Comparison of ENCODE assay signal across 20 mouse cellular contexts in genomic region chrX:105683678-105684077, GRCm38 (mm10).
DNase-seq lines count a peak whose midpoint lies in the region; ATAC-seq and TF ChIP-seq lines count a peak whose summit lies in the region.
"Had no signal": no experiment of that assay in that cellular context is flagged by ENCODE, and none has a peak within 500 bp of the region (broad histone marks: within the 10 kb centered on the region; RNA-seq: fewer than 3 reads in every experiment).

No protein-coding gene starts in this region.

- H3K79me2 ChIP-seq in liver, adult 2 months (ENCODE audit: control insufficient read depth, insufficient read depth, low read length) = no peaks in the 10 kb centered on the region

- H3K4me1 ChIP-seq in liver, adult 2 months (ENCODE audit: control insufficient read depth, insufficient read depth, low read length) = no peaks in the 10 kb centered on the region
- H3K4me1 ChIP-seq in liver, postnatal 0 days (ENCODE audit: insufficient read depth) = no peaks in the 10 kb centered on the region
- no peaks in the 10 kb centered on the region for H3K4me1 ChIP-seq in intestine, embryonic 15.5 days (replicated peaks)
- H3K4me1 ChIP-seq in limb, embryonic 14.5 days (ENCODE audit: control insufficient read depth, insufficient read depth, low read length) = no peaks in the 10 kb centered on the region
- H3K4me1 ChIP-seq: hindbrain, embryonic 10.5 days; megakaryocyte, embryonic 14.5 days; neural tube, embryonic 13.5 days had no signal

- 52% methylated on average over 8 of the region's 8 CpGs for WGBS in liver, adult 2 months
- 61% methylated on average over 8 of the region's 8 CpGs for WGBS in liver, postnatal 0 days (ENCODE audit: insufficient replicate concordance)
- WGBS in intestine, embryonic 15.5 days = 55% methylated on average over 8 of the region's 8 CpGs
- 56% methylated on average over 8 of the region's 8 CpGs for WGBS in limb, embryonic 14.5 days

- no peak overlapping the region for H3K4me2 ChIP-seq in liver, postnatal 0 days (ENCODE audit: low read depth, low read length)
- no peak overlapping the region for H3K4me2 ChIP-seq in intestine, embryonic 15.5 days (replicated peaks)
- H3K4me2 ChIP-seq in limb, embryonic 14.5 days (replicated peaks; ENCODE audit: low read depth, low read length, severe bottlenecking) = no peak overlapping the region
- H3K4me2 ChIP-seq: lung, embryonic 14.5 days; neural tube, embryonic 13.5 days had no signal

- H3K9ac ChIP-seq in liver, adult 2 months (ENCODE audit: low read depth, low read length) = no peak overlapping the region
- H3K9ac ChIP-seq in liver, postnatal 0 days (replicated peaks) = no peak overlapping the region
- H3K9ac ChIP-seq in intestine, embryonic 15.5 days = no peak overlapping the region
- no peak overlapping the region for H3K9ac ChIP-seq in limb, embryonic 14.5 days (ENCODE audit: low read depth, low read length, severe bottlenecking)
- H3K9ac ChIP-seq: lung, embryonic 14.5 days; neural tube, embryonic 13.5 days had no signal

- no peak for TF ChIP-seq CTCF in liver, adult 2 months (IDR thresholded peaks at IDR 0.05; ENCODE audit: low read depth, low read length)
- TF ChIP-seq CTCF in liver, postnatal 0 days (IDR thresholded peaks at IDR 0.05; ENCODE audit: low read depth) = no peak

- peak; percentile 8 for DNase-seq in kidney, adult 11 months
- no peak for DNase-seq in kidney, postnatal 4 days
- peak; percentile 17 for DNase-seq in liver, adult 2 months (ENCODE audit: extremely low read depth, low read depth, low spot score)
- DNase-seq in liver, postnatal 0 days = no peak
- DNase-seq in limb, embryonic 14.5 days (ENCODE audit: low spot score) = peak; percentile 27
- DNase-seq: adrenal gland, adult 2 months; cerebellum, adult 9-10 months; gastrocnemius, postnatal 25 days; liver; midbrain, embryonic 14.5 days; right cerebral cortex, adult 18-20 months; spleen, adult 18-20 months; thymus, postnatal 25 days had no signal

- H3K36me3 ChIP-seq in liver, adult 2 months (ENCODE audit: control insufficient read depth, insufficient read depth, low read length) = no peaks in the 10 kb centered on the region
- H3K36me3 ChIP-seq in liver, postnatal 0 days (replicated peaks; ENCODE audit: insufficient read depth, low read length) = no peaks in the 10 kb centered on the region
- no peaks in the 10 kb centered on the region for H3K36me3 ChIP-seq in intestine, embryonic 15.5 days
- H3K36me3 ChIP-seq in limb, embryonic 14.5 days (ENCODE audit: control insufficient read depth, insufficient read depth, low read length) = no peaks in the 10 kb centered on the region
- H3K36me3 ChIP-seq: hindbrain, embryonic 10.5 days; neural tube, embryonic 13.5 days had no signal

- no peak overlapping the region for H3K27ac ChIP-seq in liver, adult 2 months (replicated peaks; ENCODE audit: insufficient read depth, low read depth, low read length)
- no peak overlapping the region for H3K27ac ChIP-seq in liver, postnatal 0 days (ENCODE audit: low read depth)
- H3K27ac ChIP-seq in intestine, embryonic 15.5 days = no peak overlapping the region
- no peak overlapping the region for H3K27ac ChIP-seq in limb, embryonic 14.5 days (replicated peaks; ENCODE audit: low read depth, low read length)
- H3K27ac ChIP-seq: hindbrain, embryonic 10.5 days; neural tube, embryonic 13.5 days had no signal

- H3K9me3 ChIP-seq in liver, postnatal 0 days (ENCODE audit: low read length) = no peaks in the 10 kb centered on the region
- H3K9me3 ChIP-seq in intestine, embryonic 15.5 days = no peaks in the 10 kb centered on the region
- no peaks in the 10 kb centered on the region for H3K9me3 ChIP-seq in limb, embryonic 14.5 days (ENCODE audit: control insufficient read depth, low read length)
- H3K9me3 ChIP-seq: hindbrain, embryonic 10.5 days; neural tube, embryonic 13.5 days had no signal

- H3K27me3 ChIP-seq in liver, adult 2 months (ENCODE audit: control insufficient read depth, insufficient read depth, low read length) = no peaks in the 10 kb centered on the region
- H3K27me3 ChIP-seq in liver, postnatal 0 days (ENCODE audit: insufficient read depth, low read length) = no peaks in the 10 kb centered on the region
- H3K27me3 ChIP-seq in intestine, embryonic 15.5 days (replicated peaks) = no peaks in the 10 kb centered on the region
- H3K27me3 ChIP-seq in limb, embryonic 14.5 days (ENCODE audit: control insufficient read depth, insufficient read depth, low read length) = no peaks in the 10 kb centered on the region
- H3K27me3 ChIP-seq: neural tube, embryonic 13.5 days had no signal

- no peak for ATAC-seq in liver, postnatal 0 days
- peak; percentile 79 for ATAC-seq in intestine, embryonic 15.5 days
- peak; percentile 34; the same call in 1 of the 2 replicates for ATAC-seq in limb, embryonic 14.5 days (ENCODE audit: low FRiP score, low read depth)
- ATAC-seq in activated CD4-positive, CD25-positive, alpha-beta regulatory T cell, adult 4 months = no peak
- ATAC-seq: forebrain, embryonic 14.5 days had no signal

- TF ChIP-seq POLR2A in liver, adult 2 months (IDR thresholded peaks at IDR 0.05; ENCODE audit: extremely low read depth, insufficient read depth, low read length) = no peak
- no peak for TF ChIP-seq POLR2A in limb, embryonic 14.5 days (IDR thresholded peaks at IDR 0.05; ENCODE audit: borderline replicate concordance, extremely low read depth, insufficient read depth, insufficient read length)

- TF ChIP-seq EP300 in liver, postnatal 0 days (IDR thresholded peaks at IDR 0.05; ENCODE audit: low read depth) = no peak

- no peak overlapping the region for H3K4me3 ChIP-seq in liver, adult 2 months (ENCODE audit: insufficient read depth, low read depth, low read length)
- H3K4me3 ChIP-seq in liver, postnatal 0 days (ENCODE audit: low read depth, low read length) = no peak overlapping the region
- H3K4me3 ChIP-seq in intestine, embryonic 15.5 days (replicated peaks) = no peak overlapping the region
- no peak overlapping the region for H3K4me3 ChIP-seq in limb, embryonic 14.5 days (replicated peaks; ENCODE audit: low read length)
- H3K4me3 ChIP-seq: hindbrain, embryonic 10.5 days; megakaryocyte, embryonic 14.5 days; neural tube, embryonic 13.5 days had no signal

Comparison
In these comparisons a context has a peak if more than half of its experiments do, and no peak if none do; other contexts are left out.
1. DNase-seq: peak in kidney, adult 11 months (single experiment), liver, adult 2 months (single experiment) and limb, embryonic 14.5 days (single experiment); none in kidney, postnatal 4 days (0 of 2) and liver, postnatal 0 days (single experiment).
2. ATAC-seq: peak in intestine, embryonic 15.5 days (single experiment) and limb, embryonic 14.5 days (single experiment); none in liver, postnatal 0 days (single experiment) and activated CD4-positive, CD25-positive, alpha-beta regulatory T cell, adult 4 months (single experiment).